8 mouse cellular contexts compared by ENCODE assay signal in genomic region chr12:76532926-76533376, GRCm38 (mm10). TPM values are rescaled to one million over a fixed set of nuclear protein-coding genes. Genes with fewer than 3 reads are reported as not detected.
DNase-seq lines count a peak whose midpoint lies in the region; ATAC-seq and TF ChIP-seq lines count a peak whose summit lies in the region.

No protein-coding gene starts in this region.

- H3K4me3 ChIP-seq in gastrocnemius, adult 2 months: peak overlapping the region; percentile 95
- H3K4me3 ChIP-seq in limb, embryonic 11.5 days (ENCODE audit: low read depth, low read length): peak overlapping the region; percentile 66
- peak overlapping the region; percentile 68 for H3K4me3 ChIP-seq in olfactory bulb, adult 2 months (ENCODE audit: insufficient read depth, low read depth, low read length)

- under 1% methylated on average over 31 of the region's 31 CpGs for WGBS in limb, embryonic 11.5 days
- WGBS in olfactory bulb, adult 2 months: under 1% methylated on average over 31 of the region's 31 CpGs

- H3K27ac ChIP-seq in gastrocnemius, adult 2 months: peak overlapping the region; percentile 93
- no peak overlapping the region for H3K27ac ChIP-seq in limb, embryonic 11.5 days (replicated peaks; ENCODE audit: low read depth, low read length)
- no peak overlapping the region for H3K27ac ChIP-seq in olfactory bulb, adult 2 months (ENCODE audit: insufficient read depth, low read depth, low read length)

- peaks cover 20% of the 10 kb centered on the region for H3K4me1 ChIP-seq in limb, embryonic 11.5 days (ENCODE audit: control insufficient read depth, insufficient read depth, low read length)
- H3K4me1 ChIP-seq in olfactory bulb, adult 2 months (ENCODE audit: control insufficient read depth, insufficient read depth, low read length): peaks cover 14% of the 10 kb centered on the region

- TF ChIP-seq CTCF in gastrocnemius, adult 2 months (IDR thresholded peaks at IDR 0.05): no peak
- TF ChIP-seq CTCF in olfactory bulb, adult 2 months (IDR thresholded peaks at IDR 0.05; ENCODE audit: insufficient read depth, low read depth, low read length): no peak

- no peaks in the 10 kb centered on the region for H3K27me3 ChIP-seq in limb, embryonic 11.5 days (ENCODE audit: control insufficient read depth, insufficient read depth, low read length)

- no peaks in the 10 kb centered on the region for H3K9me3 ChIP-seq in limb, embryonic 11.5 days (ENCODE audit: control insufficient read depth, low read length)

- intact Hi-C loops in gastrocnemius, adult 2 months (cut with DNase I): loop anchor here (5.0 kb wide), 1 partner anchor 36 kb away; no protein-coding TSS in a partner anchor

- H3K4me2 ChIP-seq in limb, embryonic 11.5 days (ENCODE audit: low read depth, severe bottlenecking): peak overlapping the region; percentile 97

- ATAC-seq in limb, embryonic 11.5 days (ENCODE audit: insufficient number of reproducible peaks, low FRiP score, low TSS enrichment, low read depth): peak; percentile 0; the same call in 1 of the 2 replicates

- no peak for TF ChIP-seq POLR2A in olfactory bulb, adult 2 months (IDR thresholded peaks at IDR 0.05; ENCODE audit: insufficient read depth, low read depth, low read length)

- no peak for DNase-seq in gastrocnemius, adult 2 months
- DNase-seq in gastrocnemius, postnatal 4 days (ENCODE audit: low spot score in 2 of 2): no peak
- DNase-seq in thymus, postnatal 4 days: peak; percentile 59
- DNase-seq in thymus, postnatal 14 days: no peak
- DNase-seq in limb, embryonic 11.5 days (ENCODE audit: low spot score): no peak
- DNase-seq in adrenal gland, postnatal 4 days (ENCODE audit: low spot score in 2 of 2): no peak
- DNase-seq in testis, postnatal 10 days (ENCODE audit: low spot score): no peak

- H3K9ac ChIP-seq in limb, embryonic 11.5 days (ENCODE audit: low read length): peak overlapping the region; percentile 86

- no peaks in the 10 kb centered on the region for H3K36me3 ChIP-seq in limb, embryonic 11.5 days (ENCODE audit: control insufficient read depth, insufficient read depth, low read length)

RNA-seq across cellular contexts. Expression of gene Plekhg3, which starts 2.3 kb away (rescaled TPM):
- 1 to 10 TPM; 5.3 to 6.1 TPM for total RNA-seq in gastrocnemius, adult 2 months (2021)
- 10 to 100 TPM; 23.2 to 27.6 TPM for total RNA-seq in gastrocnemius, postnatal 4 days (2021)
- polyA plus RNA-seq in limb, embryonic 11.5 days (2014; fragmentation: Nextera tagmentation; extraction: Ambion mirVana): 4.3 and 4.4 TPM in 2 replicates
- polyA plus RNA-seq in olfactory bulb, adult 2 months (2012; ENCODE audit: insufficient read depth, insufficient read length, low replicate concordance, missing spikeins): not detected in 2 replicates
- total RNA-seq in adrenal gland, postnatal 4 days (2021): 10 to 100 TPM; 21.0 to 29.2 TPM
